Mouse (Mus musculus) olfactory bulb, adult 2 months (tissue): ENCODE data around the gene Mn1.

ENCODE experiments used
- CTCF ChIP-seq: fragments of 200-500 bp; IDR thresholded peaks from 2 replicates; pipeline ENCODE4 v1.5.1; 2012; ENCODE audit warnings: low read depth, mild to moderate bottlenecking, low read length, moderate library complexity; ENCODE audit not compliant: insufficient read depth
- POLR2A ChIP-seq: fragments of 200-500 bp; IDR thresholded peaks from 2 replicates; pipeline ENCODE4 v1.6.1; 2012; ENCODE audit warnings: mild to moderate bottlenecking, low read depth, low read length, moderate library complexity; ENCODE audit not compliant: insufficient read depth

GRCm38 (mm10) chr5:111376276-111377020 lies 40.7 kb upstream of the Mn1 start:
- TF ChIP-seq CTCF, result no peak
- no peak for TF ChIP-seq POLR2A
